Mouse (Mus musculus): ENCODE data around the gene Tnfrsf12a.

DNA sequence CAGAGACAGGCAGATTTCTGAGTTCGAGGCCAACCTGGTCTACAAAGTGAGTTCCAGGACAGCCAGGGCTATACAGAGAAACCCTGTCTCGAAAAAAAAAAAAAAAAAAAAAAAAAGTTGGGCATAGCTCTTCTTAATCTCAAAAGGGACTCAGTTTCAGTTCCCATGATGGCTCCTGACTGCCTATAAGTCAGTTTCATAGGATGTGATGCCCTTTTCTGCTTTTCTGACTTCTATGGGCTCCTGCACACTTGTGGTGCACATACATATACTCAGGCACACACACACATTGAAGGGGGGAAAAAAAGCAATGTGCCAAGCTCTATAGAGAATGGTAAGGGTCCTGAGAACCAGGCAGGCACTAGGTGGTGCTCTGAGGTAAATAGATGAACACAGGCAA is 23.9 kb downstream of the Tnfrsf12a start:
- TF ChIP-seq POLR2A (IDR thresholded peaks at IDR 0.05; ENCODE audit: borderline replicate concordance, control insufficient read depth, low read depth, low read length) (no peak), CTCF (IDR thresholded peaks at IDR 0.05; ENCODE audit: control insufficient read depth, insufficient read depth, low read length) (no peak)
